Comparison of ENCODE assay signal across 29 mouse cellular contexts in the genomic region with DNA sequence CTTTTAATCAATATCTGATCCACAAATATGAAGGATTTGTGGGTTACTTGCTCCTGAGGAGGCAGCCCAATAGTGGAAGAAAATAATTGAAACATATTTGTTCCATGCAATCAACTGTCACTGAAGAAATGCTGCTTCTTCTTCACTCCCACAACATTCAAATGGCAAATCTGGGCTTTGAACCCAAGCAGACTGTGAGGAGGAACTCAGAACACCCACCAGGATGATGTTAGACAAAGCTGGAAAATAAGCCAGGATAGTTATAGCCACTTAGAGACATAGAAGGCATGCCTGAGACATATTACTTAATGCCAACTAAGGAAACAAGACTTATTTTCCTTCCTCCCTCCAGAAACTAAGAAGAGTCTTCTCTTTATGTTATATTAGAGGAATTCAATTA. TPM values are rescaled to one million over a fixed set of nuclear protein-coding genes. Genes with fewer than 3 reads are reported as not detected.
"Had no signal": no experiment of that assay in that cellular context is flagged by ENCODE, and none has a peak within 500 bp of the region (broad histone marks: within the 10 kb centered on the region; RNA-seq: fewer than 3 reads in every experiment).

No protein-coding gene starts in this region.

- H3K4me3 ChIP-seq: embryonic facial prominence, embryonic 10.5 days; embryonic facial prominence, embryonic 12.5 days; embryonic facial prominence, embryonic 13.5 days; embryonic facial prominence, embryonic 15.5 days; erythroblast, embryonic 14.5 days; forebrain, embryonic 10.5 days; forebrain, embryonic 12.5 days; forebrain, embryonic 13.5 days; forebrain, embryonic 15.5 days; gastrocnemius, adult 2 months; heart, adult 2 months had no signal

- H3K27ac ChIP-seq: embryonic facial prominence, embryonic 10.5 days; embryonic facial prominence, embryonic 12.5 days; embryonic facial prominence, embryonic 13.5 days; embryonic facial prominence, embryonic 15.5 days; forebrain, embryonic 10.5 days; forebrain, embryonic 12.5 days; forebrain, embryonic 13.5 days; forebrain, embryonic 15.5 days; gastrocnemius, adult 2 months; heart, adult 2 months had no signal

- DNase-seq: cerebellum, adult 2 months; cerebellum, adult 8-10 months; cerebellum, adult 9-10 months; cerebellum, adult 9-11 months; cerebellum, postnatal 10 days; cerebellum, postnatal 14 days; cerebellum, postnatal 25 days; cerebellum, postnatal 36 days; embryo, embryonic 11 days; forebrain, postnatal 0 days; gastrocnemius, adult 2 months; gastrocnemius, postnatal 10 days; gastrocnemius, postnatal 14 days; gastrocnemius, postnatal 25 days; gastrocnemius, postnatal 36 days; heart, adult 11 months; heart, adult 18-20 months; heart, adult 2 months had no signal

RNA-seq across cellular contexts. Expression of gene Luzp2, which starts 47.8 kb away (rescaled TPM):
- total RNA-seq: common myeloid progenitor, adult 5-6 weeks; granulocyte monocyte progenitor cell, adult 5-6 weeks had no signal
